Mouse (Mus musculus) megakaryocyte, embryonic 14.5 days (primary cell): ENCODE measurements around the gene Zfhx3. TPM values are rescaled to one million over a fixed set of nuclear protein-coding genes. Genes with fewer than 3 reads are reported as not detected.

Experiments
- H3K27me3 ChIP-seq: replicated peaks from 2 replicates; pipeline ENCODE3; 2012; ENCODE audit warnings: inconsistent platforms
- H3K36me3 ChIP-seq: replicated peaks from 2 replicates; pipeline ENCODE3; 2012; ENCODE audit warnings: low read length, inconsistent platforms, mixed read lengths
- H3K4me1 ChIP-seq: 2 replicates; pipeline ENCODE4 v1.6.1; 2012; ENCODE audit warnings: inconsistent platforms
- H3K4me3 ChIP-seq: replicated peaks from 2 replicates; pipeline ENCODE3; 2012; ENCODE audit warnings: moderate library complexity, mild to moderate bottlenecking, inconsistent platforms
- H3K9me3 ChIP-seq: 2 replicates; pipeline ENCODE4 v1.6.1; 2012; ENCODE audit warnings: inconsistent platforms
- FLI1 ChIP-seq: IDR thresholded peaks from 2 replicates; pipeline ENCODE4 v1.6.1; 2012; ENCODE audit warnings: low read length, inconsistent platforms, mixed read lengths
- GATA1 ChIP-seq: IDR thresholded peaks from 3 replicates; pipeline ENCODE4 v1.6.1; 2012; ENCODE audit warnings: mixed read lengths, low read length, inconsistent platforms, borderline replicate concordance
- polyA plus RNA-seq: library from polyadenylated mRNA; stranded (reverse); fragments of >175 nt; gene quantifications from 2 replicates; pipeline ENCODE4 v1.2.3, GENCODE M21; 2012; ENCODE audit warnings: low replicate concordance; ENCODE audit not compliant: insufficient read depth

Gene Zfhx3
- polyA plus RNA-seq, 1 experiment = 1.1 TPM

DNA sequence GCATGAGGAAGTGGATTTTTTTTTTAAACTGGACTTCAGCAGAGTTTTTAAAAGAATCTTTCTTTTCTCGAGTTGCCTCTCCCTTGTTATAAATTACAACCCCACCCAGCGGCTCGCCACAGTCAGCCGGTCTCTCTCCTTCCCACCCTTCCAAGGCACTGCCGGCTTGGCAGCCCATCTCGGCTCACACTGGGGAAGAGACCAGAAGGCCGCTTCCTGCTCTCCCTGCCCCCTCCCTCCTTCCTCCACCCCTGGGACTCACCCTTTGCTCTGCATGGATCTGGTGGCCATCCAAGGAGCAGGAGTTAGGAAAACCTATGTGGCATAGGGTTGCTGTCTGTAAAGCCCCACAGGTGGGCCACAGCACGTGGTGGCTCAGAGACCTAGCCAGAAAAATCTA is 705.1 kb downstream of the Zfhx3 start:
- Histone ChIP-seq H3K27me3 (no peaks in the 10 kb centered on the region), H3K36me3 (no peaks in the 10 kb centered on the region), H3K4me1 (peaks cover 23% of the 10 kb centered on the region), H3K4me3 (no peak overlapping the region), H3K9me3 (no peaks in the 10 kb centered on the region)
- TF ChIP-seq GATA1 (no peak), FLI1 (no peak)

DNA sequence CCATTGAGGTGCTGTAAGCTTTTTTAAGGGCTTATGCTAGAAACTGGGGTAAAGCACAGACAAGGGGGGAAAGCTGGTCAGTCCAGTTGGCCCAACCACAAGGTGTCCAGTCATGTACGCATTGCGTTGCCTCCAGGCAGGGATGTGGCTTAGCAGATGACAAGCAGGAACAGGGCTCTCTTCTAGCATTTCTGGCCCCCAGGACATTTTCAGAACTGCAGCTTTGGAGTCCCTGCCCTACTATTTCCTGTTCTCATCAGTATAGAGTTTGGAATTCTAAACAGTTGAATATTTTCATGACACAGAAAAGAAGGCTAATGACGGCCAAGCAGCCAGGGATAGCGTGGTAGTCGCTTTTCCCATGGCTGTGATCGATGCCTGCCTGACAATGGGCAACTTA is 706.5 kb downstream of the Zfhx3 start:
- Histone ChIP-seq H3K4me1 (peaks cover 24% of the 10 kb centered on the region), H3K27me3 (no peaks in the 10 kb centered on the region), H3K36me3 (no peaks in the 10 kb centered on the region), H3K4me3 (no peak overlapping the region), H3K9me3 (no peaks in the 10 kb centered on the region)
- TF ChIP-seq GATA1 (no peak), FLI1 (no peak)

DNA sequence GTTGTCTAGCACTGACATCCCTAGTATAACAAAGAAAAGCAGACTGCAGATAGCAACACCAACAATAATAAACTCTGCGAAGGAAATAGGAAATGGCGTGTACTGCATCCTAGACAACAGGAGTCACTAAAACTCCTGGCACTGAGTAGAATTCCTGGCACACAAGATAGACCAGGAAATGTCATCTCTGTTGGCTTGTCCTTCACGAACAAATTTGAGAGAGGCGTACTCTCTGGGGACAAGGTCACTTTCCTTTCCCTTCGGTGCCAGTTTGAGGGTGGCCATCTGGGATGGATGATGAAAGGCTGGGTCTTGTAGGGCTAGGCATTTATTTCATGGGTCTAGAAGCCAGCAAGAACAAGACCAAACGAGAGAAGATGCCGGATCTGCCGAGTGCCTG is 708.4 kb downstream of the Zfhx3 start:
- H3K36me3 ChIP-seq = no peaks in the 10 kb centered on the region
- TF ChIP-seq GATA1 = no peak
- no peak for TF ChIP-seq FLI1
- no peak overlapping the region for H3K4me3 ChIP-seq
- no peaks in the 10 kb centered on the region for H3K9me3 ChIP-seq
- peaks cover 24% of the 10 kb centered on the region for H3K4me1 ChIP-seq
- H3K27me3 ChIP-seq = no peaks in the 10 kb centered on the region

DNA sequence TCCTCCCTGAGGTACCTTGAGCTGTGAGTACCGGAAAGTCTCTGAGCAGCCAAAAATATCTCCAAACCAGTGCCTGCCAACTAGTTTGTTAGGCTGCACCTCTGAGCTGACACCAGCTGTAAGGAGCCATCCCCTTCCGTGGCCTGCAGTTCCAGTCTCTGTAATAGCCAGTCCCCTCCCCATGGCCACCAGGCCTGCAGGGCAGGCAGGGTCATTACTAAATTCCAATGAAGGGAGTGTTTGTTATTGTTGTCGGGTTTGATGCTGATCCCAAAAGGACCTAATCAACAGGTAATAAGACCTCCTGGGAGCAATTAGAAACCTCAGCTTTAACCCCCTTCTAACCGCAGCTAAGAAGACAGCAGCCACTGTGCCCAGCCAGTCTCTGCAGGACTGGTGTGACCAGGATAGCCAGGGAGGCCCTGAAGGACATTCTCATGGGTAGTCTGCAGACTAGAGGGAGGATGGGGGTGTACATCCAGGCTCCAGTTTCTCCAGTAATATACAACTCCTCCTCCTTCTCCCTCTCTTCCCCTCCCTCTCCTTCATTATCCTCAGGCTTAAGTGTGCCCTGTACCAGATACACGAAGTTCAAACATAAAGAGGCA is 719.1 kb downstream of the Zfhx3 start:
- no peaks in the 10 kb centered on the region for H3K27me3 ChIP-seq
- TF ChIP-seq GATA1 = no peak
- no peak for TF ChIP-seq FLI1
- no peaks in the 10 kb centered on the region for H3K4me1 ChIP-seq
- no peak overlapping the region for H3K4me3 ChIP-seq
- H3K9me3 ChIP-seq = peaks cover 6% of the 10 kb centered on the region
- no peaks in the 10 kb centered on the region for H3K36me3 ChIP-seq

DNA sequence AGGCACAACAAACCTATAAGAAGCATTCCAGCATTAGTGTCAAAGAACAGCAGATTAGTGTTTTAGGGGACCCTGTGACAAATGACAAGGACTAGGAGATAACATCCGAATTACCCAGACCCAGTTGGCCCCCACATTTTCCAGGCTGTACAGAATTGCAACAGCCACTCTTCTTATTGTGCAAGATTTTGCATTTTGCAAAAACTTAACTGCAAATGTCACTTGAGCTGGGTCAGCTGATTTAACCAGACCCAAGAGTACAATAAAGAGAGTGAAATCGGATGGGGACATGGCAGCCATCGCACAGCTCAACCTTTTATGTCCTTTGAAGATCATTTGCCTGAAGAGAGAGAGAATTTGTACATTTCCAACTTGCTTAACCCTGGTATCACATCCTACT is 720.3 kb downstream of the Zfhx3 start:
- H3K9me3 ChIP-seq = peaks cover 6% of the 10 kb centered on the region

DNA sequence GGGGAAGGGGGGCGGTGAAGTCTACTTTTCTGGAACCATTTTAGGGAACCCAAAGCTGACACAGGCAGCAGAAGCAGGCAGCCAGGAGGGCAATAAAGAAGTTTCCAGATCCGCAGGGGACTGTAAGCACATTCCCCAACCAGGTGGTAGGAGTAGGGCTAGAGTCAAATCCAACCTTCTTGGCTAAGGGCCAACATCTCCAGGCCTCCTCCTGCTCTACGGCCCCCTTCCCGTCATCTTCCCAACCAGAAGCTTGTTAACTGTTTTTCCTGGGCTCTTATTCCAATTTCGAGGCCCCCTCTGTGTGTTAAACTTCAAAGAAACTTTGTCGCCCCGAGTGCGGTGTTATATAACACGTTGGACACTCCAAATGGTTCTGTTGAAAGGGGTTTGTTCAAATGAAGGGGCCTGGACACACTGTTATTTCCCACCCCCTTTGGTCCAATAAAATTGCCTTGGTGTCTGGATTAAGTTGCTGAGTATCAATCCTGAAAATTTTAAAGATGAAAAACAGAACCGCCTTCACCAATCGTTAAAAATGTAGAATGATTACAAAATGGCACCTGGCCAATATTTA is 729.6 kb downstream of the Zfhx3 start:
- Histone ChIP-seq H3K36me3 (no peaks in the 10 kb centered on the region), H3K4me3 (no peak overlapping the region), H3K9me3 (peaks cover 7% of the 10 kb centered on the region; the same call in 1 of the 2 replicates), H3K27me3 (peaks cover 5% of the 10 kb centered on the region), H3K4me1 (no peaks in the 10 kb centered on the region)
- no peak for TF ChIP-seq FLI1
- no peak for TF ChIP-seq GATA1

More for the DNA sequence above, 720.3 kb downstream of the Zfhx3 start:
- H3K36me3 ChIP-seq = no peaks in the 10 kb centered on the region
- TF ChIP-seq GATA1 (no peak), FLI1 (no peak)
- H3K27me3 ChIP-seq = no peaks in the 10 kb centered on the region
- H3K4me1 ChIP-seq = no peaks in the 10 kb centered on the region
- H3K4me3 ChIP-seq = no peak overlapping the region

DNA sequence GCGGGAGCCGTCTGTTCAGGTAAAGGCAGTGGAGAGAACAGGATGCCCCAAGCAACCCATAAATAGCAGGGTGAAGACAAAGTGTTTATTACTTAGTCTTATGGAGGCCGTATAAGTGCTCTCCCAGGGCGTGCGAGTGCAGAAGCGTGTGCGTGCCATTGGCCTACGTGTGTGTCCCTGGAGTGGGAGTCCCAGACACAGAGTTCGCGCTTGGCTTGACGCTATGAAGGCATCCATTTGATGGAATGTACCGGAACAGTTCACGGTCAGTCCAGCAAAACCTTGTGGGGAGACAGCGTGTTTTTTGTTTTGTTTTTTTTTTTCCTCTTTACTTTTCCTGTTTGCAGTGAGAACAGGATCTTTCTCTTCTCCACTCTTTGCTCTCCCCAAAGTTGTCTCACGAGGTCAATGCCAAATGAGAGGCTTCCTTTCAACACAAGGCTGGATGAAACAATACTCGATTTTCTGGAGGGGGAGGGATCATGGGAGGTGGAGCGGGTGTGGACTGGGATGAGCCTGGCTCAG is 732.6 kb downstream of the Zfhx3 start:
- H3K27me3 ChIP-seq = peaks cover 5% of the 10 kb centered on the region
- H3K36me3 ChIP-seq = no peaks in the 10 kb centered on the region
- H3K9me3 ChIP-seq = peaks cover 10% of the 10 kb centered on the region
- H3K4me1 ChIP-seq = no peaks in the 10 kb centered on the region
- TF ChIP-seq FLI1 = no peak
- TF ChIP-seq GATA1 = no peak
- H3K4me3 ChIP-seq = no peak overlapping the region

DNA sequence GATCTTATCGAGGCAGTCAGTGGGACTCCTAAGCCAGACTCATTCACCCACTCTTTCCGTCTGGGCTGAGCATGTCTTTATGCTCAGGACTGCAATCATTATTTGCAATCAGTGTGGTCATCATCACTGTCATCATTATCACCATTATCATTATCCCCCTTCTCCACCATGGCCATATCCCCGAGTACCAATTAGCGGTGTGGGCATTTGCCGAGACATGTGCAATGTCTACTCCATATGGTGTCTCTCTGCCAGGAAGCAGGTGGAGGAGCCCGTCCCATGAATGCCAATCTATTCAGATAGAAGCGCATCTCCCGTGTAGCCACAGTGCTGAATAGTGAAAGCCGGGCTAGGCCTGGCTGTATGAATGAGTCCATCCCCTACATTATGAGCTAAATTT is 747.2 kb downstream of the Zfhx3 start:
- TF ChIP-seq GATA1 = no peak
- TF ChIP-seq FLI1 = no peak
- Histone ChIP-seq H3K4me1 (peaks cover 15% of the 10 kb centered on the region), H3K36me3 (no peaks in the 10 kb centered on the region), H3K4me3 (no peak overlapping the region), H3K27me3 (peaks cover 27% of the 10 kb centered on the region), H3K9me3 (no peaks in the 10 kb centered on the region)

DNA sequence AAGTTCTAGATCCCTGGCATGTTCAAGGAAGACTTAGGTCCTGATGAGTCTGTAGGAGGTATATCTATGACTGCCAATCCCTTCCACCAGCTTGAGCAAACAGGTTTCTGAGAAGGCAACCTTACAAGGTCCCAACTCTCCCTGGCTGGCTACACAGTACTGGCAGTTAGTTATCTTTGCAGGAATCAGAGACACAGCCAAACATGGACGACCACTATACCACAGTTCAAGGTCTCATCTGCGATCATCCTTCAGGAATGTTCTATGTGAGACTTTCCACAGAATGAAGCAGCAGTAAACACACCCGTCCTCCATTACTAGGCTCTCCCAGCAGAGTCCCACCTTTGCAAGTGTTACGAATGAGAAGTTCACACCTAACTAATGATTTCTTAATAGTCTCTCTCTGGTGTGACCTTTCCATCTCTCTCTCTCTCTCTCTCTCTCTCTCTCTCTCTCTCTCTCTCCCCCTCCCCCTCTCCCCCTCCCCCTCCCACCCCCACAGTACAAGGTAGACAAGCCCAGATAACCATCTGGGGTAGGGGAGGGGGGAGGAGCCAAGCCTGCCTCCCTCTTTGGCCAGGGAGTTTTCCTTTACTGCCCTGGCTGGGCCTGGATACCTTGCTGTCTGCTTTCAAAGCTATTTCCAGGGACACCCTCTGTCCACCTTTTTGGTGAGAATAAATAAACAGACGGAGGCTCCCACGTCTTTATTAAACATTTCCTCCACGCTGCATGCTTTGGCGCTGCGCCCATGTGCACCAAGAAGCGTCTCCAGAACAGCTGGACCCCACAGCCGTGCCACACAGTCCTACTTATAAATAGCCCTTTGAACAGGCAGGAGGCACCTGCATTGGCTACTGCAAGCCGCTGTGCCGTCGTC is 748.4 kb downstream of the Zfhx3 start:
- Histone ChIP-seq H3K4me3 (no peak overlapping the region), H3K27me3 (peaks cover 38% of the 10 kb centered on the region), H3K9me3 (no peaks in the 10 kb centered on the region), H3K36me3 (no peaks in the 10 kb centered on the region), H3K4me1 (peaks cover 21% of the 10 kb centered on the region)
- no peak for TF ChIP-seq GATA1
- no peak for TF ChIP-seq FLI1
